Comparison of ENCODE assay signal across 35 mouse cellular contexts in genomic region chr5:102552533-102552932, GRCm38 (mm10).
"Had no signal": no experiment of that assay in that cellular context is flagged by ENCODE, and none has a peak within 500 bp of the region (broad histone marks: within the 10 kb centered on the region; RNA-seq: fewer than 3 reads in every experiment).

No protein-coding gene starts in this region.

- H3K4me3 ChIP-seq: heart, embryonic 10.5 days; heart, embryonic 12.5 days; heart, embryonic 13.5 days; heart, embryonic 15.5 days; hindbrain, embryonic 10.5 days; hindbrain, embryonic 12.5 days; hindbrain, embryonic 13.5 days; hindbrain, embryonic 15.5 days; intestine, embryonic 15.5 days; kidney, embryonic 15.5 days; layer of hippocampus, adult 2 months had no signal

- H3K4me2 ChIP-seq: heart, embryonic 11.5 days; heart, embryonic 12.5 days; heart, embryonic 13.5 days; heart, embryonic 15.5 days; hindbrain, embryonic 12.5 days; hindbrain, embryonic 13.5 days; hindbrain, embryonic 14.5 days; hindbrain, embryonic 15.5 days; intestine, embryonic 15.5 days; kidney, embryonic 15.5 days had no signal

- H3K4me1 ChIP-seq: heart, embryonic 13.5 days; heart, embryonic 15.5 days; hindbrain, embryonic 10.5 days; hindbrain, embryonic 12.5 days; hindbrain, embryonic 13.5 days; hindbrain, embryonic 15.5 days; intestine, embryonic 15.5 days had no signal

- H3K9ac ChIP-seq: heart, embryonic 12.5 days; heart, embryonic 13.5 days; heart, embryonic 15.5 days; hindbrain, embryonic 12.5 days; hindbrain, embryonic 13.5 days; hindbrain, embryonic 14.5 days; hindbrain, embryonic 15.5 days; intestine, embryonic 15.5 days; kidney, embryonic 15.5 days had no signal

- H3K27me3 ChIP-seq: heart, embryonic 12.5 days; heart, embryonic 13.5 days; heart, embryonic 15.5 days; hindbrain, embryonic 12.5 days; hindbrain, embryonic 13.5 days; hindbrain, embryonic 15.5 days; intestine, embryonic 15.5 days; kidney, embryonic 15.5 days had no signal

- H3K36me3 ChIP-seq: heart, embryonic 10.5 days; heart, embryonic 12.5 days; heart, embryonic 13.5 days; heart, embryonic 15.5 days; hindbrain, embryonic 10.5 days; hindbrain, embryonic 12.5 days; hindbrain, embryonic 13.5 days; hindbrain, embryonic 15.5 days; intestine, embryonic 15.5 days; kidney, embryonic 15.5 days had no signal

- H3K9me3 ChIP-seq: heart, embryonic 10.5 days; heart, embryonic 12.5 days; heart, embryonic 13.5 days; heart, embryonic 15.5 days; hindbrain, embryonic 10.5 days; hindbrain, embryonic 12.5 days; hindbrain, embryonic 13.5 days; hindbrain, embryonic 15.5 days; intestine, embryonic 15.5 days; kidney, embryonic 15.5 days had no signal

- DNase-seq: heart, postnatal 10 days; heart, postnatal 14 days; heart, postnatal 36 days; heart, postnatal 4 days; kidney, adult 11 months; kidney, adult 18-20 months; kidney, adult 2 months; kidney, adult 8-10 months; kidney, adult 9 months; kidney, postnatal 10 days; kidney, postnatal 14 days; kidney, postnatal 25 days; kidney, postnatal 36 days; kidney, postnatal 4 days; layer of hippocampus, adult 9-11 months; layer of hippocampus, postnatal 36 days had no signal

- ATAC-seq: hindbrain, embryonic 16.5 days; hindbrain, postnatal 0 days; inflammation-experienced regulatory T-cells, adult 6 months; intestine, embryonic 15.5 days; intestine, embryonic 16.5 days; intestine, postnatal 0 days had no signal

- H3K27ac ChIP-seq: heart, embryonic 10.5 days; heart, embryonic 13.5 days; heart, embryonic 15.5 days; hindbrain, embryonic 10.5 days; hindbrain, embryonic 12.5 days; hindbrain, embryonic 13.5 days; hindbrain, embryonic 14.5 days; hindbrain, embryonic 15.5 days; hindbrain, postnatal 0 days; intestine, embryonic 15.5 days; kidney, embryonic 15.5 days; kidney, postnatal 0 days; layer of hippocampus, adult 2 months had no signal
